Mouse (Mus musculus): ENCODE data around the gene Cct5.

- TF ChIP-seq MAX (IDR thresholded peaks at IDR 0.05) (no peak), CTCF (IDR thresholded peaks at IDR 0.05; ENCODE audit: control insufficient read depth, insufficient read depth, insufficient read length) (no peak), USF1 (IDR thresholded peaks at IDR 0.05; ENCODE audit: low read depth) (no peak), FOSL1 (IDR thresholded peaks at IDR 0.05; ENCODE audit: insufficient read depth, low read length, poor library complexity, severe bottlenecking) (no peak)
Measured at GRCm38 (mm10) chr15:31573287-31573686, 28.3 kb downstream of the Cct5 start.
